9 mouse cellular contexts compared by ENCODE assay signal in the genomic region with DNA sequence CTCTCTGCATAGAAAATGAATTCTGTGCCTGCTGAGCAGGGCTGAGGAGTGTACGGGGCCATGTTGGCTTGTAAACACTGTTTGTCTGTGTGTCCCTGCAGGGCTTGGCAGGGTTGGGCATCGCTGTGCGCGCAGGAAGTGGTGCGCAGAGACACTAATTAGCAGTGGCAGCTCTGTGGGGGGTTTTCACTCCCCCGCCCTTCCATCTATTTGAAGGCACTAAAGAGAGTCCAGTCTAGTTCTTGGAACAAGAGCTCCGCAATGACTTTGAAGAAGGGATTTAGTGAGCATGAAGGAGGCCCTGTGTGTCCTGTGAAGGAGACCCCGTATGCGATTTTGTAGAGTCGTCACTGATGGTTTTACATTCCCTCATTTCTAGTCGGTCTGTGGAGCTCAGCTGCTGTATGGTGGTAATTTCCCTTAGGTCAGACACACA.
DNase-seq lines count a peak whose midpoint lies in the region; ATAC-seq lines count a peak whose summit lies in the region.
"Had no signal": no experiment of that assay in that cellular context is flagged by ENCODE, and none has a peak within 500 bp of the region (broad histone marks: within the 10 kb centered on the region; RNA-seq: fewer than 3 reads in every experiment).

No protein-coding gene starts in this region.

- H3K27me3 ChIP-seq in forebrain, embryonic 15.5 days, result no peaks in the 10 kb centered on the region
- no peaks in the 10 kb centered on the region for H3K27me3 ChIP-seq in neural tube, embryonic 14.5 days (ENCODE audit: control insufficient read depth, insufficient read depth, low read length)

- peak overlapping the region; percentile 42 for H3K4me2 ChIP-seq in forebrain, embryonic 15.5 days (replicated peaks)
- peak overlapping the region; percentile 26; the same call in 1 of the 2 replicates for H3K4me2 ChIP-seq in neural tube, embryonic 14.5 days (ENCODE audit: low read depth, low read length)

- WGBS in forebrain, embryonic 15.5 days, result 8% methylated on average over 11 of the region's 11 CpGs
- whole genome bisulfite sequencing in neural tube, embryonic 14.5 days, result 19% methylated on average over 11 of the region's 11 CpGs

- peak overlapping the region; percentile 83 for H3K27ac ChIP-seq in forebrain, embryonic 15.5 days (replicated peaks)
- H3K27ac ChIP-seq in neural tube, embryonic 14.5 days (ENCODE audit: low read depth, low read length), result peak overlapping the region; percentile 78

- peak; percentile 96 for ATAC-seq in forebrain, embryonic 15.5 days (replicated peaks)
- peak; percentile 93 for ATAC-seq in neural tube, embryonic 14.5 days (ENCODE audit: low read depth)
- ATAC-seq: Patski had no signal

- peak; percentile 98 for DNase-seq in cerebellum, adult 9-11 months
- peak; percentile 55 to 72 for DNase-seq in layer of hippocampus, postnatal 36 days
- DNase-seq in lung, postnatal 14 days, result no peak
- no peak for DNase-seq in gastrocnemius, adult 18-20 months (ENCODE audit: low spot score)
- no peak for DNase-seq in heart, adult 11 months
- DNase-seq in adipocyte (ENCODE audit: low spot score), result no peak

- H3K36me3 ChIP-seq in forebrain, embryonic 15.5 days, result no peaks in the 10 kb centered on the region
- no peaks in the 10 kb centered on the region for H3K36me3 ChIP-seq in neural tube, embryonic 14.5 days (ENCODE audit: control insufficient read depth, insufficient read depth, low read length)

- H3K9ac ChIP-seq in forebrain, embryonic 15.5 days (replicated peaks), result no peak overlapping the region
- H3K9ac ChIP-seq in neural tube, embryonic 14.5 days (replicated peaks; ENCODE audit: low read depth, low read length), result no peak overlapping the region

- peak overlapping the region; percentile 23 for H3K4me3 ChIP-seq in forebrain, embryonic 15.5 days
- no peak overlapping the region for H3K4me3 ChIP-seq in neural tube, embryonic 14.5 days (ENCODE audit: low read depth, low read length)

- no peaks in the 10 kb centered on the region for H3K9me3 ChIP-seq in forebrain, embryonic 15.5 days
- no peaks in the 10 kb centered on the region for H3K9me3 ChIP-seq in neural tube, embryonic 14.5 days (ENCODE audit: control insufficient read depth, low read length)

- peaks cover 15% of the 10 kb centered on the region for H3K4me1 ChIP-seq in forebrain, embryonic 15.5 days
- H3K4me1 ChIP-seq in neural tube, embryonic 14.5 days (ENCODE audit: control insufficient read depth, insufficient read depth, low read length), result peaks cover 4% of the 10 kb centered on the region

Comparison
In these comparisons a context has a peak if more than half of its experiments do, and no peak if none do; other contexts are left out.
1. DNase-seq: peak in cerebellum, adult 9-11 months (single experiment) and layer of hippocampus, postnatal 36 days (2 of 2); none in lung, postnatal 14 days (single experiment), gastrocnemius, adult 18-20 months (single experiment), heart, adult 11 months (single experiment) and adipocyte (single experiment).